Comparison of ENCODE assay signal across 9 mouse cellular contexts in the genomic region with DNA sequence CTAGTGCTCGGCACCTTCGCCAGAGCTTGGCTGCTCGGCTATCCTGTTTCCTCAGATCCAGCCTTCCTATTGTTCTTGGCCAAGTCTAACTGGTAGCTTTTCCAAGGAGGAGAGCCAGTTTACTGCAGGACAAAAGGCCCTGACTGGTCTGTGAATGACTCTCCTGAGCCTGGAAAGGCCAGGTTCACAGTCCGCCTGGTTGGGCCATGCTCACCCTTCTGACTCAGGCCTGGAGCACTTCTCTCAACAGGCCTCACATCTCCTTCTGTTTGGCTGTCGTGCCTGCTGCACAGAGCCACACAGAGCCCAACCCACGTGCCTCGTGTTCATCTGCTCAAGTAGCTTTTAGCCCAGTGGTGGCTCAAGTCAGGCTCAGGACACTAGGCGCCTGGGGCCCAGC. TPM values are rescaled to one million over a fixed set of nuclear protein-coding genes. Genes with fewer than 3 reads are reported as not detected.
DNase-seq lines count a peak whose midpoint lies in the region; ATAC-seq lines count a peak whose summit lies in the region.
"Had no signal": no experiment of that assay in that cellular context is flagged by ENCODE, and none has a peak within 500 bp of the region (broad histone marks: within the 10 kb centered on the region; RNA-seq: fewer than 3 reads in every experiment).

No protein-coding gene starts in this region.

- H3K4me1 ChIP-seq in liver, embryonic 11.5 days (replicated peaks; ENCODE audit: control insufficient read depth, insufficient read depth, low read length), result peaks cover 9% of the 10 kb centered on the region
- H3K4me1 ChIP-seq in liver, embryonic 12.5 days, result peaks cover 22% of the 10 kb centered on the region
- H3K4me1 ChIP-seq in limb, embryonic 12.5 days (replicated peaks), result no peaks in the 10 kb centered on the region

- H3K36me3 ChIP-seq in liver, embryonic 11.5 days (ENCODE audit: control insufficient read depth, insufficient read depth, low read length), result no peaks in the 10 kb centered on the region
- peaks cover 6% of the 10 kb centered on the region; the same call in 1 of the 2 replicates for H3K36me3 ChIP-seq in liver, embryonic 12.5 days
- peaks cover 3% of the 10 kb centered on the region; the same call in 1 of the 2 replicates for H3K36me3 ChIP-seq in limb, embryonic 12.5 days

- ATAC-seq in liver, embryonic 11.5 days (replicated peaks; ENCODE audit: low FRiP score), result no peak
- ATAC-seq in liver, embryonic 12.5 days, result no peak; the same call in 1 of the 2 replicates
- ATAC-seq in limb, embryonic 12.5 days (ENCODE audit: insufficient number of reproducible peaks, insufficient read depth, low FRiP score, low TSS enrichment, low read depth), result no peak

- WGBS in liver, embryonic 11.5 days, result 70% methylated on average over 8 of the region's 8 CpGs
- WGBS in liver, embryonic 12.5 days (ENCODE audit: insufficient replicate concordance), result 69% methylated on average over 8 of the region's 8 CpGs
- WGBS in limb, embryonic 12.5 days, result 69% methylated on average over 8 of the region's 8 CpGs

- peak; percentile 7 for DNase-seq in adrenal gland, postnatal 10 days
- DNase-seq in adrenal gland, adult 18-20 months (ENCODE audit: low spot score in 2 of 2), result no peak
- no peak for DNase-seq in liver, embryonic 11.5 days (ENCODE audit: low spot score)
- peak; percentile 42 to 65 for DNase-seq in heart, adult 9 months (ENCODE audit: low spot score in 2 of 2)
- no peak for DNase-seq in left cerebral cortex, postnatal 10 days (ENCODE audit: extremely low spot score in 1 of 2, low spot score in 2 of 2)
- no peak for DNase-seq in left cerebral cortex, postnatal 36 days (ENCODE audit: low spot score in 2 of 2)
- DNase-seq: cerebellum, postnatal 14 days had no signal

- no peaks in the 10 kb centered on the region for H3K9me3 ChIP-seq in liver, embryonic 11.5 days (ENCODE audit: control insufficient read depth, low read length)
- H3K9me3 ChIP-seq in liver, embryonic 12.5 days (replicated peaks), result no peaks in the 10 kb centered on the region
- peaks cover 6% of the 10 kb centered on the region; the same call in 1 of the 2 replicates for H3K9me3 ChIP-seq in limb, embryonic 12.5 days

- H3K4me2 ChIP-seq in liver, embryonic 11.5 days, result no peak overlapping the region
- no peak overlapping the region for H3K4me2 ChIP-seq in liver, embryonic 12.5 days
- H3K4me2 ChIP-seq in limb, embryonic 12.5 days, result no peak overlapping the region

- peak overlapping the region; percentile 39; the same call in 1 of the 2 replicates for H3K27ac ChIP-seq in liver, embryonic 11.5 days (ENCODE audit: low read depth, low read length)
- no peak overlapping the region for H3K27ac ChIP-seq in liver, embryonic 12.5 days
- 0 out of 2 replicates have a peak overlapping the region, but pooled peaks have one; percentile 32 for H3K27ac ChIP-seq in limb, embryonic 12.5 days

- no peak overlapping the region for H3K4me3 ChIP-seq in liver, embryonic 11.5 days (ENCODE audit: low read depth, low read length)
- no peak overlapping the region for H3K4me3 ChIP-seq in liver, embryonic 12.5 days
- no peak overlapping the region for H3K4me3 ChIP-seq in limb, embryonic 12.5 days (replicated peaks)

- intact Hi-C loops in left cerebral cortex, postnatal 10 days (cut with DNase I), result no loop called here
- intact Hi-C loops in left cerebral cortex, postnatal 36 days (cut with DNase I), result no loop called here

- no peak overlapping the region for H3K9ac ChIP-seq in liver, embryonic 11.5 days (ENCODE audit: low read depth, low read length)
- H3K9ac ChIP-seq in liver, embryonic 12.5 days, result no peak overlapping the region
- H3K9ac ChIP-seq in limb, embryonic 12.5 days (replicated peaks), result no peak overlapping the region

- H3K27me3 ChIP-seq in liver, embryonic 11.5 days (replicated peaks; ENCODE audit: control insufficient read depth, insufficient read depth, low read length), result no peaks in the 10 kb centered on the region
- H3K27me3 ChIP-seq in liver, embryonic 12.5 days (replicated peaks), result peaks cover 6% of the 10 kb centered on the region; the same call in 1 of the 2 replicates
- no peaks in the 10 kb centered on the region for H3K27me3 ChIP-seq in limb, embryonic 12.5 days

RNA-seq across cellular contexts. Expression of a gene that starts 6.4 kb away (rescaled TPM):
- 1 to 10 TPM; 5.0 to 5.1 TPM for total RNA-seq in adrenal gland, postnatal 10 days (2021)
- 1 to 10 TPM; 5.1 to 5.3 TPM for total RNA-seq in adrenal gland, adult 18-20 months (2021)
- polyA plus RNA-seq in liver, embryonic 11.5 days (2014; fragmentation: Nextera tagmentation; extraction: Ambion mirVana), result 4.3 and 6.0 TPM in 2 replicates
- 3.4 and 4.4 TPM in 2 replicates for polyA plus RNA-seq in liver, embryonic 12.5 days (2016; fragmentation: Nextera tagmentation; extraction: Ambion mirVana)
- polyA plus RNA-seq in limb, embryonic 12.5 days (2016; fragmentation: Nextera tagmentation; extraction: Ambion mirVana), result 2.4 and 2.7 TPM in 2 replicates
- total RNA-seq in left cerebral cortex, postnatal 10 days (2021), result 1 to 10 TPM; 4.3 to 4.5 TPM
- 10 to 100 TPM in 1 of 2 experiments, 1 to 10 TPM in 1; 5.5 to 14.0 TPM for total RNA-seq in left cerebral cortex, postnatal 36 days (2021)

RNA-seq across cellular contexts. Expression of a gene that starts 9.3 kb away (rescaled TPM):
- 10 to 100 TPM; 31.6 to 39.4 TPM for total RNA-seq in adrenal gland, postnatal 10 days (2021)
- 10 to 100 TPM; 11.6 to 26.8 TPM for total RNA-seq in adrenal gland, adult 18-20 months (2021)
- polyA plus RNA-seq in liver, embryonic 11.5 days (2014; fragmentation: Nextera tagmentation; extraction: Ambion mirVana), result 86.4 and 94.6 TPM in 2 replicates
- polyA plus RNA-seq in liver, embryonic 12.5 days (2016; fragmentation: Nextera tagmentation; extraction: Ambion mirVana), result 44.3 and 45.2 TPM in 2 replicates
- polyA plus RNA-seq in limb, embryonic 12.5 days (2016; fragmentation: Nextera tagmentation; extraction: Ambion mirVana), result 154 and 158 TPM in 2 replicates
- 10 to 100 TPM; 60.1 to 61.4 TPM for total RNA-seq in left cerebral cortex, postnatal 10 days (2021)
- total RNA-seq in left cerebral cortex, postnatal 36 days (2021), result 100 to 1,000 TPM in 1 of 2 experiments, 10 to 100 TPM in 1; 82.1 to 101 TPM

RNA-seq across cellular contexts. Expression of a gene that starts 13.7 kb away (rescaled TPM):
- 10 to 100 TPM; 38.5 to 39.9 TPM for total RNA-seq in adrenal gland, postnatal 10 days (2021)
- total RNA-seq in adrenal gland, adult 18-20 months (2021), result 10 to 100 TPM; 40.6 to 47.1 TPM
- polyA plus RNA-seq in liver, embryonic 11.5 days (2014; fragmentation: Nextera tagmentation; extraction: Ambion mirVana), result 62.9 and 64.6 TPM in 2 replicates
- 40.2 and 42.0 TPM in 2 replicates for polyA plus RNA-seq in liver, embryonic 12.5 days (2016; fragmentation: Nextera tagmentation; extraction: Ambion mirVana)
- 77.3 and 80.1 TPM in 2 replicates for polyA plus RNA-seq in limb, embryonic 12.5 days (2016; fragmentation: Nextera tagmentation; extraction: Ambion mirVana)
- 10 to 100 TPM; 42.0 to 43.4 TPM for total RNA-seq in left cerebral cortex, postnatal 10 days (2021)
- 10 to 100 TPM; 53.1 to 63.9 TPM for total RNA-seq in left cerebral cortex, postnatal 36 days (2021)

RNA-seq across cellular contexts. Expression of a gene that starts 34.8 kb away (rescaled TPM):
- total RNA-seq in adrenal gland, postnatal 10 days (2021), result 10 to 100 TPM; 32.1 to 41.6 TPM
- total RNA-seq in adrenal gland, adult 18-20 months (2021), result 10 to 100 TPM; 11.1 to 16.2 TPM
- 64.9 and 69.0 TPM in 2 replicates for polyA plus RNA-seq in liver, embryonic 11.5 days (2014; fragmentation: Nextera tagmentation; extraction: Ambion mirVana)
- polyA plus RNA-seq in liver, embryonic 12.5 days (2016; fragmentation: Nextera tagmentation; extraction: Ambion mirVana), result 24.2 and 27.0 TPM in 2 replicates
- 361 and 375 TPM in 2 replicates for polyA plus RNA-seq in limb, embryonic 12.5 days (2016; fragmentation: Nextera tagmentation; extraction: Ambion mirVana)
- total RNA-seq in left cerebral cortex, postnatal 10 days (2021), result 100 to 1,000 TPM; 350 to 366 TPM
- 100 to 1,000 TPM; 247 to 314 TPM for total RNA-seq in left cerebral cortex, postnatal 36 days (2021)

RNA-seq across cellular contexts. Expression of a gene that starts 48.2 kb away (rescaled TPM):
- total RNA-seq in adrenal gland, postnatal 10 days (2021), result 10 to 100 TPM; 32.4 to 52.0 TPM
- total RNA-seq in adrenal gland, adult 18-20 months (2021), result 10 to 100 TPM; 45.5 to 52.7 TPM
- polyA plus RNA-seq in liver, embryonic 11.5 days (2014; fragmentation: Nextera tagmentation; extraction: Ambion mirVana), result 18.7 and 25.3 TPM in 2 replicates
- 15.9 and 17.5 TPM in 2 replicates for polyA plus RNA-seq in liver, embryonic 12.5 days (2016; fragmentation: Nextera tagmentation; extraction: Ambion mirVana)
- polyA plus RNA-seq in limb, embryonic 12.5 days (2016; fragmentation: Nextera tagmentation; extraction: Ambion mirVana), result 65.1 and 69.4 TPM in 2 replicates
- 10 to 100 TPM; 65.8 to 67.6 TPM for total RNA-seq in left cerebral cortex, postnatal 10 days (2021)
- 10 to 100 TPM; 61.1 to 99.5 TPM for total RNA-seq in left cerebral cortex, postnatal 36 days (2021)

Comparison
In these comparisons a context has a peak if more than half of its experiments do, and no peak if none do; other contexts are left out.
1. DNase-seq: peak in adrenal gland, postnatal 10 days (single experiment) and heart, adult 9 months (2 of 2); none in adrenal gland, adult 18-20 months (0 of 2), liver, embryonic 11.5 days (single experiment), left cerebral cortex, postnatal 10 days (0 of 2) and left cerebral cortex, postnatal 36 days (0 of 2).